Mouse (Mus musculus) CH12.LX (cell line): ENCODE measurements around the gene Fads2. TPM values are rescaled to one million over a fixed set of nuclear protein-coding genes. Genes with fewer than 3 reads are reported as not detected.

Experiments used
- DNase-seq: peaks from one replicate; pipeline ENCODE4 v3.0.0-alpha.2; 2013; ENCODE audit errors: extremely low read depth
- H3K27ac ChIP-seq: 2 replicates; pipeline ENCODE4 v1.5.1; 2012; ENCODE audit warnings: low read depth, mild to moderate bottlenecking, control low read depth, moderate library complexity; ENCODE audit not compliant: insufficient read depth
- H3K27me3 ChIP-seq: replicated peaks from 2 replicates; pipeline ENCODE3; 2012; ENCODE audit warnings: inconsistent platforms
- H3K36me3 ChIP-seq, 2 experiments: replicated peaks in 1 of 2; 2 replicates each; pipeline versions ENCODE3 to v1.6.1; 2012; ENCODE audit warnings: inconsistent platforms in 1 of 2, low read length in 1 of 2, mild to moderate bottlenecking in 1 of 2, mixed read lengths in 1 of 2, moderate library complexity in 1 of 2; ENCODE audit not compliant: control insufficient read depth in 1 of 2, insufficient read depth in 1 of 2
- H3K4me1 ChIP-seq, 2 experiments: 2 replicates each; pipeline ENCODE4 v1.6.1; 2012; ENCODE audit warnings: inconsistent platforms in 1 of 2, moderate library complexity in 1 of 2; ENCODE audit not compliant: insufficient read depth in 2 of 2, control insufficient read depth in 1 of 2
- H3K4me2 ChIP-seq: 2 replicates; pipeline ENCODE4 v1.6.1; 2012; ENCODE audit warnings: low read depth, mild to moderate bottlenecking, control low read depth; ENCODE audit not compliant: poor library complexity, insufficient read depth, severe bottlenecking
- H3K4me3 ChIP-seq, 3 experiments: fragments of 150-350 bp in 1 of 3; sonication (generic) in 1 of 3; replicated peaks in 1 of 3; 2 replicates each; pipeline versions ENCODE3 to v1.5.1; 2011 to 2012; ENCODE audit warnings: low read depth in 2 of 3, low read length in 2 of 3, mild to moderate bottlenecking in 2 of 3, moderate library complexity in 2 of 3, control low read depth in 1 of 3, improper control_type of control experiment in 1 of 3, inconsistent platforms in 1 of 3, mixed read lengths in 1 of 3; ENCODE audit not compliant: poor library complexity in 1 of 3
- H3K79me2 ChIP-seq: replicated peaks from 2 replicates; pipeline ENCODE4 v1.6.1; 2012; ENCODE audit warnings: mild to moderate bottlenecking, moderate library complexity; ENCODE audit not compliant: control insufficient read depth, poor library complexity, insufficient read depth, severe bottlenecking; ENCODE audit errors: extremely low read depth
- H3K9ac ChIP-seq: 2 replicates; pipeline ENCODE4 v1.6.1; 2012; ENCODE audit warnings: low read depth, mild to moderate bottlenecking, control low read depth, moderate library complexity; ENCODE audit not compliant: insufficient read depth
- H3K9me3 ChIP-seq: replicated peaks from 2 replicates; pipeline ENCODE3; 2012; ENCODE audit warnings: low read length, inconsistent platforms, mixed read lengths
- CHD1 ChIP-seq: IDR thresholded peaks from 2 replicates; pipeline ENCODE4 v1.6.1; 2012; ENCODE audit warnings: low read depth, low read length, improper control_type of control experiment, inconsistent platforms
- CHD2 ChIP-seq: IDR thresholded peaks from 2 replicates; pipeline ENCODE4 v1.6.1; 2011; ENCODE audit warnings: low read length, improper control_type of control experiment
- ELF1 ChIP-seq: IDR thresholded peaks from 2 replicates; pipeline ENCODE4 v1.6.1; 2014; ENCODE audit warnings: low read depth, mild to moderate bottlenecking, inconsistent platforms, low read length, improper control_type of control experiment
- ETS1 ChIP-seq: conservative IDR thresholded peaks from 2 replicates; pipeline ENCODE4 v1.6.1; 2012; ENCODE audit warnings: low read depth, mild to moderate bottlenecking, inconsistent platforms, low read length, improper control_type of control experiment, moderate library complexity
- KAT2A ChIP-seq: IDR thresholded peaks from 2 replicates; pipeline ENCODE4 v1.6.1; 2012; ENCODE audit warnings: low read length, improper control_type of control experiment, inconsistent platforms; ENCODE audit not compliant: insufficient replicate concordance
- MAX ChIP-seq: IDR thresholded peaks from 2 replicates; pipeline ENCODE4 v1.6.1; 2011; ENCODE audit warnings: low read length, improper control_type of control experiment
- MXI1 ChIP-seq: IDR thresholded peaks from 2 replicates; pipeline ENCODE4 v1.6.1; 2011; ENCODE audit warnings: mild to moderate bottlenecking, low read depth, low read length, improper control_type of control experiment
- MYC ChIP-seq: IDR thresholded peaks from 2 replicates; pipeline ENCODE4 v1.6.1; 2011; ENCODE audit warnings: low read depth, mild to moderate bottlenecking, improper control_type of control experiment, low read length
- NELFE ChIP-seq: IDR thresholded peaks from 2 replicates; pipeline ENCODE4 v1.6.1; 2011; ENCODE audit warnings: low read depth, low read length, improper control_type of control experiment
- NRF1 ChIP-seq: IDR thresholded peaks from 2 replicates; pipeline ENCODE4 v1.6.1; 2014; ENCODE audit warnings: low read depth, mild to moderate bottlenecking, inconsistent platforms, low read length, improper control_type of control experiment, moderate library complexity
- POLR2A ChIP-seq: IDR thresholded peaks from 2 replicates; pipeline ENCODE4 v1.6.1; 2011; ENCODE audit warnings: low read depth, mild to moderate bottlenecking, improper control_type of control experiment, low read length
- POLR2AphosphoS2 ChIP-seq: IDR thresholded peaks from 2 replicates; pipeline ENCODE4 v1.6.1; 2011; ENCODE audit warnings: low read depth, low read length, improper control_type of control experiment
- RCOR1 ChIP-seq: conservative IDR thresholded peaks from 2 replicates; pipeline ENCODE4 v1.6.1; 2012; ENCODE audit warnings: low read depth, mild to moderate bottlenecking, inconsistent platforms, low read length, improper control_type of control experiment
- USF1 ChIP-seq: IDR thresholded peaks from 2 replicates; pipeline ENCODE4 v1.6.1; 2014; ENCODE audit warnings: low read depth, mild to moderate bottlenecking, inconsistent platforms, low read length, improper control_type of control experiment
- USF2 ChIP-seq: conservative IDR thresholded peaks from 2 replicates; pipeline ENCODE4 v1.6.1; 2011; ENCODE audit warnings: low read depth, low read length, improper control_type of control experiment
- ZC3H11A ChIP-seq: IDR thresholded peaks from 2 replicates; pipeline ENCODE4 v1.6.1; 2012; ENCODE audit warnings: low read depth, mild to moderate bottlenecking, inconsistent platforms, low read length, improper control_type of control experiment
- ZKSCAN1 ChIP-seq: IDR thresholded peaks from 2 replicates; pipeline ENCODE4 v1.6.1; 2012; ENCODE audit warnings: low read depth, inconsistent platforms, low read length, improper control_type of control experiment, borderline replicate concordance
- ZMIZ1 ChIP-seq: IDR thresholded peaks from 2 replicates; pipeline ENCODE4 v1.6.1; 2012; ENCODE audit warnings: low read depth, mild to moderate bottlenecking, inconsistent platforms, low read length, improper control_type of control experiment
- ZNF384 ChIP-seq: IDR thresholded peaks from 2 replicates; pipeline ENCODE4 v1.6.1; 2012; ENCODE audit warnings: low read depth, low read length, improper control_type of control experiment, inconsistent platforms
- dilution Hi-C: fragments of 300-500 bp; cut with MboI; formaldehyde crosslinking; loops from 2 replicates; pipeline ENCODE4 v1.14.3; 2020; ENCODE audit warnings: low sequenced_read_pairs; ENCODE audit not compliant: extremely low pct_unique_long_range_greater_than_20kb, extremely low pct_ligation_motif_present
- in situ Hi-C: fragments of 300-500 bp; cut with MboI; formaldehyde crosslinking; loops from 3 replicates; pipeline ENCODE4 v1.14.3; 2019; ENCODE audit warnings: low sequenced_read_pairs, low pct_ligation_motif_present, low pct_unique_long_range_greater_than_20kb, mixed read lengths
- polyA plus RNA-seq: library from polyadenylated mRNA; unstranded; fragments of >175 nt; gene quantifications from 2 replicates; pipeline ENCODE4 v1.2.1, GENCODE M21; 2012; ENCODE audit warnings: low read depth; ENCODE audit not compliant: insufficient read length
- total RNA-seq, 2 experiments: library from RNA; depleted of rRNA; stranded (reverse); fragments of 300-350 nt in 1 of 2; fragments of >200 nt in 1 of 2; gene quantifications; 2 replicates each; pipeline ENCODE4 v1.2.3; 2012 to 2014

Fads2 gene
- total and polyA plus RNA-seq, 3 experiments: 1.7 to 8.1 (median 1.8) TPM

DNA sequence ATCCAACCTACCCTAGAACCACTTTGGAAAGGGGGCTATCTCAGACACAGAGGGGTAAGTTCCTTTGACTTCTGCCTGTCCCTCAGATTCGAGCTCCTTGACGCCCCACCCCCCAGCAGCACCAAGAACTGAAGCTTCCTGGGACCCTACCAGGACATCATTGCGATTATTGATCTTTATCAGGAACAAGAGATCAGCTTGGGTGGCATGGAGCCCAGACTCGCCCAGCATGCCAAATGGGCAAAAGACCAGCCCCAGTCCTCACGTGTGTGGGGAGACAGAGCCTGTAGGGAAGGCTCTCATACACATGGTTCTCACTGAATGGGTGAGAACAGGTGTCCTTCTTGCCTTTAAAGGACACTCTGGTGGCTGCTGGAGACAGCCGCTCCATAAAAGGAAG is 2.7 kb upstream of the Fads2 start:
- peaks cover 10% of the 10 kb centered on the region for H3K9me3 ChIP-seq
- in situ Hi-C loops: no loop called here
- H3K27ac ChIP-seq: no peak overlapping the region
- dilution Hi-C loops: no loop called here
- H3K4me3 ChIP-seq: no peak overlapping the region
- TF ChIP-seq USF2: no peak
- no peak for TF ChIP-seq MXI1
- no peak for TF ChIP-seq MYC
- TF ChIP-seq POLR2AphosphoS2: no peak
- TF ChIP-seq NELFE: no peak
- no peak for TF ChIP-seq ZC3H11A
- TF ChIP-seq MAX: no peak
- no peak for TF ChIP-seq USF1
- TF ChIP-seq RCOR1: no peak
- TF ChIP-seq POLR2A: no peak
- TF ChIP-seq NRF1: no peak
- no peak overlapping the region for H3K9ac ChIP-seq
- no peaks in the 10 kb centered on the region for H3K4me1 ChIP-seq
- DNase-seq: no peak
- H3K4me2 ChIP-seq: no peak overlapping the region
- no peaks in the 10 kb centered on the region for H3K27me3 ChIP-seq
- no peaks in the 10 kb centered on the region for H3K79me2 ChIP-seq
- H3K36me3 ChIP-seq: no peaks in the 10 kb centered on the region

DNA sequence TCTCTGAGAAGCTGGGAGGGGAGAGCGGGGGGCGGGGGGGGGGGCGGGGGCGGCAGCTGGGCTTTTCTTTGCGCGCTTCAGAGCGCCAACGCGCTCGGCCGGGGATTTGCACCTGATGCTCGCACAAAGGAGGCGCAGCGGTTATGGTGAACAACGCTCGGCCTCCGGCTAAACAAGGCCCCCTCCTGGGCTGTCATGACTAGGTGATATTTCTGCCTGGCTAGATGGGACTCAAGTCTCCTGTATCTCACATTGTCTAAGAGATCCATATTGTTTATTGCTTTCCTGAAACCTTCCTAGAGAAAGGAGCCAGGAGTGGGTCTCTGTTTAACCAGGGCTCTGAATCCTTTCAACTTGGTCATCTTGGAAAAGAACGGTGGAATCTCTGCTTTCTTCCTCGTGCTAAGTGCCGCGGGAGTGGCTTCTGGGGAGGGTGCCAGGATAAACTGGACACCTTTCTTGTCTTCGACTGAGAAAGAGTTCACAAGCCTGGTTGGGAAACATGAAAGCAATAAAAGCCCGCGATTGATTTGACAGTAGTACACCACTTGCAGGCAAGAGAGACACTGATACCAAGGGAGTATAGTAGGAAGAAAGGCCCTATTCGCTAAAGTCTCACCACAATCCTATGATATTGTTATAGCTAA is 631 bp upstream of the Fads2 start:
- TF ChIP-seq POLR2AphosphoS2 (no peak), MAX (0 out of 2 replicates have a peak, but pooled peaks have one; percentile 21)
- no peak for DNase-seq
- no peaks in the 10 kb centered on the region for H3K4me1 ChIP-seq
- H3K4me2 ChIP-seq: peak overlapping the region; percentile 23; the same call in 1 of the 2 replicates
- peaks cover 10% of the 10 kb centered on the region for H3K9me3 ChIP-seq
- H3K27me3 ChIP-seq: no peaks in the 10 kb centered on the region
- no peak overlapping the region for H3K9ac ChIP-seq
- in situ Hi-C loops: no loop called here
- H3K4me3 ChIP-seq: peak overlapping the region in 1 of 3 experiments; percentile 56
- H3K36me3 ChIP-seq: no peaks in the 10 kb centered on the region
- dilution Hi-C loops: no loop called here
- H3K79me2 ChIP-seq: no peaks in the 10 kb centered on the region
- H3K27ac ChIP-seq: no peak overlapping the region

DNA sequence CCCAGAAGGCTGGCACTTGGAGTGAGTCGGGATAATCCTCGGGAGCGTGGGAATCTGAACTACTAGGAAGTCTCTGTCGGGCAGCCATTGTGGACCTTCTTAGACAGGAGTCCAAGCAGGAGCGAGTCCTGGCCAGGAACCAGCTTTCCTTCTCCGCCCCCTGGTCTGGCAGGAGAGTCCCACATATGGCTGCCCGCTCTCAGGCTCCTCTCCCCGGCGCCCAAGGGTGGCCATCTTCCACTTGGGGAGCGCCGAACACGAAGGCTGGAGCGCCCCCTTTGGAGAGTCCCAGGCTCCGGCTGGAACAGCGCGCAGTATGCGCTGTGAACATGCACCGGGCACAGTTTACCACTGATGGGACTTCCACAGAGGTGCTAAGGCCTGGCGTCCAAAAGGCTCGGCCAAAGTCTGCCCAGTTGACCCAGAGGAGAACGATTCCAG is 895 bp downstream of the Fads2 start:
- H3K4me1 ChIP-seq: no peaks in the 10 kb centered on the region
- H3K9me3 ChIP-seq: peaks cover 10% of the 10 kb centered on the region
- no peak for TF ChIP-seq CHD2
- TF ChIP-seq ZMIZ1: no peak
- TF ChIP-seq KAT2A: no peak
- no peak for TF ChIP-seq MXI1
- TF ChIP-seq ETS1: no peak
- no peak for TF ChIP-seq ZNF384
- TF ChIP-seq ELF1: no peak
- TF ChIP-seq ZKSCAN1: no peak
- TF ChIP-seq CHD1: no peak
- in situ Hi-C loops (no loop called here), dilution Hi-C loops (no loop called here)
- no peaks in the 10 kb centered on the region for H3K27me3 ChIP-seq
- H3K79me2 ChIP-seq: no peaks in the 10 kb centered on the region
- DNase-seq: no peak
- H3K27ac ChIP-seq: no peak overlapping the region
- H3K4me3 ChIP-seq: no peak overlapping the region
- H3K4me2 ChIP-seq: no peak overlapping the region
- H3K36me3 ChIP-seq: no peaks in the 10 kb centered on the region
- no peak overlapping the region for H3K9ac ChIP-seq
